Mouse (Mus musculus) heart, embryonic 14.5 days (tissue): ENCODE results near the gene Kcne2. TPM values are rescaled to one million over a fixed set of nuclear protein-coding genes. Genes with fewer than 3 reads are reported as not detected.

Source experiments
- ATAC-seq: fragments of 200-750 bp; cut with Nextera tagmentation; 2 replicates; pipeline ENCODE4 v1.8.0; 2017; ENCODE audit warnings: low read depth, moderate TSS enrichment; ENCODE audit not compliant: insufficient number of reproducible peaks, insufficient read depth, low FRiP score
- H3K27ac ChIP-seq, 2 experiments: fragments of 200-500 bp in 1 of 2; fragments of 300-500 bp in 1 of 2; sonication (generic) in 1 of 2; replicated peaks in 1 of 2; 2 replicates each; pipeline ENCODE4 v1.5.1; 2012 to 2014; ENCODE audit warnings: low read depth in 2 of 2, low read length in 2 of 2, control low read depth in 1 of 2, mild to moderate bottlenecking in 1 of 2, mixed read lengths in 1 of 2; ENCODE audit not compliant: control insufficient read depth in 1 of 2, insufficient read depth in 1 of 2
- H3K27me3 ChIP-seq: fragments of 300-500 bp; sonication (generic); 2 replicates; pipeline ENCODE4 v1.6.1; 2014; ENCODE audit warnings: mild to moderate bottlenecking, low read length, control low read depth; ENCODE audit not compliant: control insufficient read depth, insufficient read depth
- H3K36me3 ChIP-seq: fragments of 300-500 bp; sonication (generic); 2 replicates; pipeline ENCODE4 v1.6.1; 2014; ENCODE audit warnings: mild to moderate bottlenecking, control low read depth, low read length, mixed read lengths; ENCODE audit not compliant: control insufficient read depth, insufficient read depth
- H3K4me1 ChIP-seq, 2 experiments: fragments of 200-500 bp in 1 of 2; fragments of 300-500 bp in 1 of 2; sonication (generic) in 1 of 2; 2 replicates each; pipeline ENCODE4 v1.6.1; 2012 to 2014; ENCODE audit warnings: low read length in 2 of 2, control low read depth in 1 of 2, mixed read lengths in 1 of 2; ENCODE audit not compliant: control insufficient read depth in 2 of 2, insufficient read depth in 2 of 2
- H3K4me2 ChIP-seq: fragments of 300-500 bp; sonication (generic); 2 replicates; pipeline ENCODE4 v1.6.1; 2014; ENCODE audit warnings: mild to moderate bottlenecking, low read length
- H3K4me3 ChIP-seq, 2 experiments: fragments of 200-500 bp in 1 of 2; fragments of 300-500 bp in 1 of 2; sonication (generic) in 1 of 2; 2 replicates each; pipeline ENCODE4 v1.5.1; 2012 to 2014; ENCODE audit warnings: low read length in 2 of 2, mild to moderate bottlenecking in 2 of 2, control low read depth in 1 of 2, low read depth in 1 of 2, moderate library complexity in 1 of 2; ENCODE audit not compliant: control insufficient read depth in 1 of 2, insufficient read depth in 1 of 2
- H3K9ac ChIP-seq: fragments of 300-500 bp; sonication (generic); 2 replicates; pipeline ENCODE4 v1.6.1; 2014; ENCODE audit warnings: mild to moderate bottlenecking, low read length
- H3K9me3 ChIP-seq: fragments of 300-500 bp; sonication (generic); 2 replicates; pipeline ENCODE4 v1.6.1; 2016; ENCODE audit warnings: low read length, control low read depth; ENCODE audit not compliant: control insufficient read depth
- WGBS: fragments of 180-500 bp; shearing (Covaris S2); extraction: QIAGEN DNeasy Blood & Tissue Kit; methylation state at CpG from one replicate; pipeline ENCODE4 v1.1.7; 2014; 5-methylcytosine and 5-hydroxymethylcytosine counted together
- polyA plus RNA-seq: library from polyadenylated mRNA; unstranded; fragments of >200 nt; fragmentation: Nextera tagmentation; extraction: Ambion mirVana; gene quantifications from 2 replicates; pipeline ENCODE4 v1.2.1, GENCODE M21; 2014

Gene Kcne2
- polyA plus RNA-seq, 1 experiment from 2014 or later, result 1.1 TPM

GRCm38 (mm10) chr16:92309126-92309525 is 16.9 kb downstream of the Kcne2 start:
- no peak for ATAC-seq
- no peak overlapping the region for H3K27ac ChIP-seq
- no peak overlapping the region for H3K4me2 ChIP-seq
- peaks cover 83% of the 10 kb centered on the region for H3K36me3 ChIP-seq
- H3K27me3 ChIP-seq, result no peaks in the 10 kb centered on the region
- no peaks in the 10 kb centered on the region for H3K9me3 ChIP-seq
- no peak overlapping the region for H3K4me3 ChIP-seq
- 60% methylated on average over 4 of the region's 4 CpGs for whole genome bisulfite sequencing
- H3K4me1 ChIP-seq, result no peaks in the 10 kb centered on the region
- H3K9ac ChIP-seq, result no peak overlapping the region

DNA sequence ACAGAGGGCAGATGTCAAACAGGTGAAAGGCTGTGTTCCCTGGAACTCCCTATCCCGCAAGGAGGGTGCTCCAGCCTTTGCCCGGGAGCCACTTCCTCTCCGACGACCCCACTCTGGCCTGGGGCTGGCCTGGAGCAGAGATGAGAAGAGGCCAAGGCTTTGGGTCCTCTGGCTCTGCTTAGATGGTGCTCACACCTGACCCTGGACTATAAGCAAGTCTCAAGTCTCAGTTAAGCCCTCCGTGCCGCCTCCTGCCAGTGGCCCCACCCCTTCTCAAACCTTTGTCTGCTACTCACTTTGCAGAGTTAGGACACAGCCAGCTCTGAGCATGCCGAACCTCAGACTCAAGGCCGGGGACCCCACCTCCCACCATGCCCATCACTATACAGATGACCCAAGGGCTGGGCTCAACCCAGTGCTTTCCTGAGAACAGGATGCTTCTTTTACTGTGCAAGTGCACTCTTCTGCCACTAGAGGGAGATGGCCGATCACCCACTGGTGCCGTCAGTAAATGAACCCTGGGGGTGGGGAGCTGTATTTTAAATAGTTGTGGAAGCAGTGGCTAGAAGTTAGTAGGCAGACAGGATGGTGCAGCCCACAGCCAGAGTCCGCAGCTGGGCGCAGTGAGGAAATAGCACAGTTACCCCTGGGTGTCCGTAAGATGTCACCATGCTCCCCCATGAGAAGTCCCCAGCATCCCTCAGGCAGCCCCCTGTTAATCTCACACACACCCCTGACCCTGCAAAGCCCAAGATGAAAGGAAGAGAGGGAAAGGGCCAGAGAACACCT is 22.0 kb downstream of the Kcne2 start:
- Histone ChIP-seq H3K4me3 (no peak overlapping the region), H3K9me3 (no peaks in the 10 kb centered on the region), H3K27me3 (no peaks in the 10 kb centered on the region), H3K27ac (no peak overlapping the region), H3K9ac (peak overlapping the region; percentile 27; the same call in 1 of the 2 replicates), H3K36me3 (peaks cover 43% of the 10 kb centered on the region), H3K4me1 (peaks cover 3% of the 10 kb centered on the region in 2 experiments), H3K4me2 (no peak overlapping the region)
- ATAC-seq, result peak; percentile 49
- 45% methylated on average over 13 of the region's 13 CpGs for WGBS

GRCm38 (mm10) chr16:92316049-92316738 is 24.0 kb downstream of the Kcne2 start:
- Histone ChIP-seq H3K36me3 (peaks cover 24% of the 10 kb centered on the region), H3K27ac (no peak overlapping the region), H3K9me3 (no peaks in the 10 kb centered on the region), H3K4me3 (no peak overlapping the region), H3K27me3 (no peaks in the 10 kb centered on the region), H3K9ac (no peak overlapping the region), H3K4me2 (no peak overlapping the region), H3K4me1 (peaks cover 3% of the 10 kb centered on the region in 2 experiments)
- WGBS, result 67% methylated on average over 7 of the region's 7 CpGs
- no peak for ATAC-seq

GRCm38 (mm10) chr16:92319353-92320109 is 27.3 kb downstream of the Kcne2 start:
- H3K27me3 ChIP-seq, result no peaks in the 10 kb centered on the region
- no peak overlapping the region for H3K27ac ChIP-seq

GRCm38 (mm10) chr16:92320361-92320760 is 28.2 kb downstream of the Kcne2 start:
- no peak overlapping the region for H3K27ac ChIP-seq
- H3K9me3 ChIP-seq, result no peaks in the 10 kb centered on the region
- H3K9ac ChIP-seq, result no peak overlapping the region
- no peak overlapping the region for H3K4me3 ChIP-seq
- H3K4me1 ChIP-seq, result no peaks in the 10 kb centered on the region; a peak in 1 of 4 replicates
- no peaks in the 10 kb centered on the region for H3K27me3 ChIP-seq
- no peak for ATAC-seq
- H3K4me2 ChIP-seq, result no peak overlapping the region
- H3K36me3 ChIP-seq, result no peaks in the 10 kb centered on the region
- 71% methylated on average over 3 of the region's 3 CpGs for WGBS

More at GRCm38 (mm10) chr16:92319353-92320109, 27.3 kb downstream of the Kcne2 start:
- Histone ChIP-seq H3K4me2 (no peak overlapping the region), H3K4me3 (no peak overlapping the region), H3K9ac (no peak overlapping the region), H3K36me3 (no peaks in the 10 kb centered on the region), H3K4me1 (peaks cover under 1% of the 10 kb centered on the region in 2 experiments), H3K9me3 (no peaks in the 10 kb centered on the region)
- ATAC-seq, result no peak
- 63% methylated on average over 20 of the region's 20 CpGs for WGBS

DNA sequence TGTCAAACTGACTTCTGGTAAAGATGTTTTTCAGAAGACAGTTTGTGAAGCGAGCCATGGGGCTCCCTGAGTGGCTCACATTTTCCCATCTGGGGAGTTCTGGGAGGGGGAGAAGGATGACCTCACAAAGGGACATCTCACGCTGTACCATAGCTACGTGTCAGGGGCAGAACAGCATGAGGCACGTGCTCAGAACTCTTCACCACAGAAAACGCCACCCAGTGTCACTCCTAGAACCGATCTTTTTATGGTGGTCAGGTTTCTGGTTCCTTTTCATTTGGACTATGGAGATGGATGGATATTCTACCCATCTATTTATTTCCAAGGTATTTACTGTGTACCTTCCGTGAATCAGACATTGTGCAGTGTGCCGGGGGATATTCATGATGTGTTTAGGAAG is 29.2 kb downstream of the Kcne2 start, which contains the start of gene Fam243:
Gene Fam243, minus strand, starts transcription at position 101 of the 400 bp plus-strand sequence.
- Histone ChIP-seq H3K9me3 (no peaks in the 10 kb centered on the region), H3K4me2 (no peak within 1 kb of the TSS), H3K27me3 (no peaks in the 10 kb centered on the region), H3K9ac (no peak within 1 kb of the TSS), H3K27ac (no peak within 1 kb of the TSS), H3K4me3 (no peak within 1 kb of the TSS), H3K36me3 (no peaks in the 10 kb centered on the region), H3K4me1 (no peaks in the 10 kb centered on the region; a peak in 1 of 4 replicates)
- no peak for ATAC-seq
- 88% methylated on average over 8 of the region's 8 CpGs for WGBS

DNA sequence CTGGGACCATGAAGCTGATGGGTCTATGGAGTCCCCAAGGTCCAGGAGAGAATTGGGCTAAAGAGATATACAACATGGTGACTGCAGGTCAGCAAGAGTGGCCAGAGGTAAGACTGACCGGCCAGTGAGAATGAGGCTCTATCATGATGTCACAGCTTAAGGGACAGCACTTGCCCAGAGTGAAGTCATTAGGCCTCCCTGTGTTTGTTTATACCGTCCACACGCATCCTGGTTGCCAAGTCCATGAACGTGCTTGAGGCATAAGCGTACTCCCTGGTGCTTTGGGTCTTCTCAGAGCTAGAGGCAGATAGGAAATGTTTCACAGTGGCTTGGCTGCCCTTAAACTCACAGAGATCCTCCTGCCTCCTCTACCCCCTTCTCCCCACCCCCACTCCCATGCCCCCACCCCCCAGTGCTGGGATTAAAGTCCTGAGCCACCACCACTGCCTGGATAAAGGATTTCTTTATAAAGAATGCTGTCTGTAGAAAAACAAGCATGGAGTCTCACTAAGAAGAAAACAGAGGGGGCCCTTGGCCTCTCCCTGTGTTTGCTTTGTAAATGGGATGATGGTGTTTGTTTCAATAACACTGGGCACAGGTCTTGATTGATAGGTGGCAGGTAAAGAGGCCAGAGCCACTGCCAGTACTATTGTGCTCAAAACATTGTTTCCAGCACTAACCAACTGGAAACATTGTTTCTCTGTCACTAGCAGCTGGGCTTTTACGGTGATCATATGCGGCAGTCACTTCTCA is 32.3 kb downstream of the Kcne2 start:
- Histone ChIP-seq H3K9me3 (no peaks in the 10 kb centered on the region), H3K4me3 (no peak overlapping the region), H3K27ac (no peak overlapping the region), H3K27me3 (no peaks in the 10 kb centered on the region), H3K4me2 (no peak overlapping the region), H3K9ac (no peak overlapping the region), H3K36me3 (no peaks in the 10 kb centered on the region), H3K4me1 (no peaks in the 10 kb centered on the region; a peak in 1 of 4 replicates)
- ATAC-seq, result no peak
- 54% methylated on average over 7 of the region's 7 CpGs for WGBS
